ENCODE assay signal across 7 mouse cellular contexts in the genomic region with DNA sequence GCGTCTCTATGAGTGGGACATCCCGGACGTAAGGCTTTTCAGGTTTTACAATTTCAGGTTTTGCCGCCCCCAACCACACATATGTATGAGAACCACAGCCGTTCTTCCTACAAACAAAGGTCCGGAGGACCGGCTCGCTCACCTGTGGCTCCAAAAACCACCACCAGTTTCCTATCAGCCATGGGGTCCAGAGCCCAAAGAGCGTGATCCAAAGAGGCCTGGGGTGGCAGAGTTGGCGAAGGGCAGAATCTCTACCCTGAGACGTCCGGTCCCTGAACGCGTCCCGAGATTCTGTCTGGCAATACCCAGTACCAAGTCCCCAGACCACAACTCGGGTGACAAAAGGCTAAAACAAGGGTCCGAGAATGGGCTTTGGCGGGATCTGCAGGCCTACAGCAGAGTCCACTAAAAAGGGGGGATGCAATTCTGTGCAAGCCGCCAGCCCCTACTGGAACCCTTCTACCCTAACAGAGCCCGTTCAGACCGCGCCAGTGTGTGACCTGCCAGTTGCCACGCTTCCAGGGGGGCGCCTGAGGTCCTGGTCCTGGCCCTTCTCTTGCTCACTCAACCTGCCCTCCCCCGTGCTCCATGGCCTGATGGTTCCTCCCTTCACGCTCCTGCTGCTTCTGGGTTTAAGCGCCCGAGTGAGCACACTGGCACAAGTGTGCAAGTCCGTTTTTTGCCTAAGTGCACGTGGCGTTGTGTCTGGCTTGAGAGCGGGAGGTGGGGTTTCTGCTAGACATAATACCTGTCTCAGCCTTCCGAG. TPM values are rescaled to one million over a fixed set of nuclear protein-coding genes. Genes with fewer than 3 reads are reported as not detected.
DNase-seq lines count a peak whose midpoint lies in the region; ATAC-seq lines count a peak whose summit lies in the region.

A gene (minus strand): TSS at position 604 of the 766 bp plus-strand sequence.

- peak within 1 kb of the TSS; percentile 78 for H3K9ac ChIP-seq in intestine, embryonic 15.5 days

- intact Hi-C loops in gastrocnemius, postnatal 14 days (cut with DNase I; ENCODE audit: low total_unique reads) = no loop called here
- intact Hi-C loops in left cerebral cortex, postnatal 36 days (cut with DNase I) = loop anchor here (5.0 kb wide), 1 partner anchor 68 kb away; no protein-coding TSS in a partner anchor

- no peaks in the 10 kb centered on the region for H3K9me3 ChIP-seq in intestine, embryonic 15.5 days
- H3K9me3 ChIP-seq in midbrain, embryonic 10.5 days (replicated peaks) = no peaks in the 10 kb centered on the region

- DNase-seq in adrenal gland, adult 18-20 months (ENCODE audit: low spot score in 2 of 2) = peak; percentile 44 to 48
- DNase-seq in embryo, embryonic 10 days (ENCODE audit: low spot score) = peak; percentile 89
- peak; percentile 53 for DNase-seq in gastrocnemius, postnatal 14 days
- peak; percentile 62 to 65 for DNase-seq in left cerebral cortex, postnatal 36 days (ENCODE audit: low spot score in 2 of 2)
- peak; percentile 87 for DNase-seq in midbrain, embryonic 10.5 days (ENCODE audit: low spot score)
- peak; percentile 58 for DNase-seq in right cerebral cortex, postnatal 4 days

- H3K36me3 ChIP-seq in intestine, embryonic 15.5 days = peaks cover 4% of the 10 kb centered on the region; the same call in 1 of the 2 replicates
- H3K36me3 ChIP-seq in midbrain, embryonic 10.5 days = peaks cover 31% of the 10 kb centered on the region

- no peaks in the 10 kb centered on the region for H3K4me1 ChIP-seq in intestine, embryonic 15.5 days (replicated peaks)
- peaks cover 18% of the 10 kb centered on the region for H3K4me1 ChIP-seq in midbrain, embryonic 10.5 days

- peak within 1 kb of the TSS; percentile 68 for H3K4me3 ChIP-seq in intestine, embryonic 15.5 days (replicated peaks)
- peak within 1 kb of the TSS; percentile 76 for H3K4me3 ChIP-seq in midbrain, embryonic 10.5 days

- H3K27me3 ChIP-seq in intestine, embryonic 15.5 days (replicated peaks) = no peaks in the 10 kb centered on the region
- no peaks in the 10 kb centered on the region for H3K27me3 ChIP-seq in midbrain, embryonic 10.5 days (ENCODE audit: low read depth, poor library complexity, severe bottlenecking)

- WGBS in intestine, embryonic 15.5 days = 9% methylated on average over 33 of the region's 33 CpGs
- WGBS in midbrain, embryonic 10.5 days = 11% methylated on average over 33 of the region's 33 CpGs

- peak; percentile 93 for ATAC-seq in intestine, embryonic 15.5 days

- H3K4me2 ChIP-seq in intestine, embryonic 15.5 days (replicated peaks) = peak within 1 kb of the TSS; percentile 90

- peak within 1 kb of the TSS; percentile 72 for H3K27ac ChIP-seq in intestine, embryonic 15.5 days
- peak within 1 kb of the TSS; percentile 99 for H3K27ac ChIP-seq in midbrain, embryonic 10.5 days (replicated peaks)

RNA-seq across cellular contexts. Expression of the gene that starts here (rescaled TPM):
- total RNA-seq in adrenal gland, adult 18-20 months (2021) = 1 to 10 TPM; 3.1 to 4.7 TPM
- 1 to 10 TPM; 4.5 to 5.2 TPM for total RNA-seq in gastrocnemius, postnatal 14 days (2021)
- polyA plus RNA-seq in intestine, embryonic 15.5 days (2015; fragmentation: Nextera tagmentation; extraction: Ambion mirVana) = 48.5 and 50.7 TPM in 2 replicates
- 10 to 100 TPM; 10.8 to 11.0 TPM for total RNA-seq in left cerebral cortex, postnatal 36 days (2021)
- polyA plus RNA-seq in midbrain, embryonic 10.5 days (2016; fragmentation: Nextera tagmentation; extraction: Ambion mirVana) = 195 and 217 TPM in 2 replicates

Comparison
In these comparisons a context has a peak if more than half of its experiments do, and no peak if none do; other contexts are left out.
1. Peak in every context shown above with its lines: DNase-seq, ATAC-seq, H3K4me3 ChIP-seq and H3K27ac ChIP-seq.